Mouse (Mus musculus) testis, adult 2 months (tissue): ENCODE results near the gene Plk5. TPM values are rescaled to one million over a fixed set of nuclear protein-coding genes. Genes with fewer than 3 reads are reported as not detected.

ENCODE experiments used
- H3K27ac ChIP-seq: fragments of 200-500 bp; 2 replicates; pipeline ENCODE4 v1.5.1; 2012; ENCODE audit warnings: low read depth, low read length; ENCODE audit not compliant: control insufficient read depth, insufficient read depth
- H3K27me3 ChIP-seq: fragments of 200-500 bp; 2 replicates; pipeline ENCODE4 v1.6.1; 2012; ENCODE audit warnings: mild to moderate bottlenecking, low read length, moderate library complexity; ENCODE audit not compliant: control insufficient read depth, insufficient read depth
- H3K36me3 ChIP-seq: fragments of 200-500 bp; 2 replicates; pipeline ENCODE4 v1.6.1; 2012; ENCODE audit warnings: mild to moderate bottlenecking, low read length; ENCODE audit not compliant: control insufficient read depth, insufficient read depth
- H3K4me1 ChIP-seq: fragments of 200-500 bp; 2 replicates; pipeline ENCODE4 v1.6.1; 2012; ENCODE audit warnings: low read length; ENCODE audit not compliant: control insufficient read depth, insufficient read depth
- H3K4me3 ChIP-seq: fragments of 200-500 bp; 2 replicates; pipeline ENCODE4 v1.5.1; 2012; ENCODE audit warnings: low read depth, mild to moderate bottlenecking, low read length, moderate library complexity, mixed read lengths; ENCODE audit not compliant: control insufficient read depth
- CTCF ChIP-seq: fragments of 200-500 bp; IDR thresholded peaks from 2 replicates; pipeline ENCODE4 v1.5.1; 2012; ENCODE audit warnings: low read depth, mild to moderate bottlenecking, inconsistent platforms, low read length, moderate library complexity; ENCODE audit not compliant: control insufficient read depth, insufficient read depth, insufficient replicate concordance
- POLR2A ChIP-seq: fragments of 200-500 bp; IDR thresholded peaks from 2 replicates; pipeline ENCODE4 v1.6.1; 2012; ENCODE audit warnings: low read depth, mild to moderate bottlenecking, inconsistent platforms, low read length, moderate library complexity; ENCODE audit not compliant: control insufficient read depth
- polyA plus RNA-seq: library from polyadenylated mRNA; depleted of rRNA; stranded (reverse); fragments of >200 nt; gene quantifications from 2 replicates; pipeline ENCODE4 v1.2.3, GENCODE M21; 2012

The Plk5 gene
- polyA plus RNA-seq, 1 experiment, result 1.7 TPM

GRCm38 (mm10) chr10:80332525-80332989 lies 23.7 kb upstream of the Plk5 start:
- H3K27ac ChIP-seq, result no peak overlapping the region; the same call in 1 of the 2 replicates
- H3K27me3 ChIP-seq, result no peaks in the 10 kb centered on the region
- peaks cover 19% of the 10 kb centered on the region for H3K4me1 ChIP-seq

DNA sequence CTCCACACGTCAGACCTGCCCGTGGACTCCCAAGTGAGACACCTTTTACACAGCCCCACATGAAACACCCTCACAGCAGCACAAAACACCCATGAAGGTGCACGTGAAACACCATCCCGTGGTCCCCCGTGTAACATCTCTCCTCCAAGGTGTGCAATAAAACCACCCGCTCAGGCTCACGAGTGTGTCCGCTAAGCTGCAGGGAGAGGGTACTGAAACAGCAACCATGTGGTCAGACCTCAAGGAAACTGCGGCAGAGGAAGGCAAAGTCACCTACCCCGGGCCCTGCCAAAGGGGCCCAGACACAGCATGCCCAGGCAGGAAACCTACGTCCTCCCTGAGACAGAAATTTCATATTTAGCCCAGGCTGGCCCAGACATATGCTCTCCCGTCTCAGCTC lies 20.0 kb upstream of the Plk5 start:
- Histone ChIP-seq H3K4me3 (no peak overlapping the region), H3K27ac (no peak overlapping the region), H3K36me3 (no peaks in the 10 kb centered on the region), H3K4me1 (peaks cover 7% of the 10 kb centered on the region; the same call in 1 of the 2 replicates), H3K27me3 (no peaks in the 10 kb centered on the region)
- TF ChIP-seq POLR2A (no peak), CTCF (no peak)

More at GRCm38 (mm10) chr10:80332525-80332989, 23.7 kb upstream of the Plk5 start:
- Histone ChIP-seq H3K36me3 (no peaks in the 10 kb centered on the region), H3K4me3 (peak overlapping the region; percentile 75)
- TF ChIP-seq POLR2A (no peak), CTCF (no peak)

- Histone ChIP-seq H3K4me1 (peaks cover 30% of the 10 kb centered on the region), H3K36me3 (no peaks in the 10 kb centered on the region), H3K4me3 (peak overlapping the region; percentile 12), H3K27ac (no peak overlapping the region), H3K27me3 (no peaks in the 10 kb centered on the region)
- TF ChIP-seq POLR2A (peak; percentile 24; the same call in 1 of the 2 replicates), CTCF (peak; percentile 88)
Measured at GRCm38 (mm10) chr10:80339941-80340750, 16.1 kb upstream of the Plk5 start.

DNA sequence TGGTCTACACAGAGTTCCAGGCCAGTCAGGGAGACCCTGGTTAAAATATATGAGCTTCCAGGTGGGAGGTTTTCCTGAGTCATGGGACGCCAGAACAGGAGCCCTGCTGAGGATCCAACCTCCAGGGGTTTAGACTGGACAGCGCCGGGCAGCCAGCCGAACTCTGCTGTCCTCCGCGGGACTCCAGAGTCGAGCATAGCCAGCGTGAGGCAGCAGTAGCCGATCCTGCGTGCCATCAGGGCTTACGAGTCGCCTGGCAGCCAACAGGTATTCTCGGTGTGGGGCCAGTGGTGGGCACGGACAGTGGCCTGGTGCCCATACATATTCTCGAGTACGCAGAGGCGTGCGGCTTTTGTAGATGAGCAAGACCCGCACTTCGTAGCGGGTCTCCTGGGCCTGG lies 15.2 kb upstream of the Plk5 start:
- no peak overlapping the region for H3K4me3 ChIP-seq
- H3K27ac ChIP-seq, result no peak overlapping the region
- TF ChIP-seq POLR2A (no peak), CTCF (no peak)
- H3K27me3 ChIP-seq, result no peaks in the 10 kb centered on the region
- H3K36me3 ChIP-seq, result no peaks in the 10 kb centered on the region
- H3K4me1 ChIP-seq, result peaks cover 33% of the 10 kb centered on the region

DNA sequence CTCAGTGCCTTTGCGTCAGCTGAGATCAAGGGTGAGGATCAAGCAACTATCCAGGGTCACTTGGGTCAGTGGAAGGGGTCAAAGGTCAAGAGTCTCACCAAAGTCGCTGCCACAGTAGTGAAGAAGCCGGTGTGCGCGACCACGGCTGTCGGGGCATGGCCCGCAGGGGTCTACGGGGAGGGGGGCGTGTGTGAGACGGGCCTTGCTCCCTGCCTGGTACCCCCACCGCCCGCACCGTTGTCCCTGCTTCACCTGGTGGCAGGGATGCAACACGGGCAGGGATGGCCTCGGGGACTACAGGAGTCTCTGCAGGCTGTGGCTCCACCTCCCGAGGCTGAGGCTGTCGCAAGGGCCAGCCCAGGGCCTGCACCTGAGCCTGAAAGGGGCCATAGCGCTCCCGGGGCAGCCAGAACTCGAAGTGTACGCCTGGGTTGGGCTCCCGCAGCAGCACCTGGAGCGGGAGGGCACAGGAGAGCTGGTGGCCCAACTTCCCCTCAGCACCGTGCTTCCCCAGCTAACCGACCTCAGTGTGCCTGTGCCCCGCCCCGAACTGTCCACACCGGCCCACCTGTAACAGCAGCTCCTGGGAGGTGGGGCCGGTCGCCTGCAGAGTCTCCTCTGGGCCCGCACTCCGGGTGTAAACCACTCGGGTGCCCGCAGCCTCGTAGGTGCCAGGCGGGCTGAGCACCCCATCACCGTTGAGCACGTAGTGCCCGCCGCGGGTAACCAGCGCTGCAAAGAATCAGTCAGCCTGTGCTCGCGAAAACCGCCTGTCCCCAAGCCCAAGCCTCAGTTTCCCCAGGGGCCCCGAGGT lies 14.6 kb upstream of the Plk5 start:
- H3K36me3 ChIP-seq, result no peaks in the 10 kb centered on the region
- TF ChIP-seq CTCF (no peak), POLR2A (no peak)

GRCm38 (mm10) chr10:80342305-80342748 lies 13.9 kb upstream of the Plk5 start:
- Histone ChIP-seq H3K36me3 (no peaks in the 10 kb centered on the region), H3K27me3 (no peaks in the 10 kb centered on the region), H3K4me3 (peak overlapping the region; percentile 67), H3K4me1 (peaks cover 33% of the 10 kb centered on the region), H3K27ac (no peak overlapping the region)
- TF ChIP-seq POLR2A (no peak), CTCF (no peak)

More for the DNA sequence above, 14.6 kb upstream of the Plk5 start:
- no peaks in the 10 kb centered on the region for H3K27me3 ChIP-seq
- H3K4me1 ChIP-seq, result peaks cover 33% of the 10 kb centered on the region
- H3K27ac ChIP-seq, result no peak overlapping the region
- H3K4me3 ChIP-seq, result peak overlapping the region; percentile 67
